Mouse (Mus musculus) heart, postnatal 0 days (tissue): ENCODE results near the gene Prkab2.

Experiments used
- CTCF ChIP-seq: IDR thresholded peaks from 2 replicates; pipeline ENCODE4 v1.5.1; 2016; ENCODE audit warnings: antibody characterized with exemption, control low read depth, low read depth
- EP300 ChIP-seq: IDR thresholded peaks from 2 replicates; pipeline ENCODE4 v1.6.1; 2016; ENCODE audit warnings: antibody characterized with exemption, low read depth

DNA sequence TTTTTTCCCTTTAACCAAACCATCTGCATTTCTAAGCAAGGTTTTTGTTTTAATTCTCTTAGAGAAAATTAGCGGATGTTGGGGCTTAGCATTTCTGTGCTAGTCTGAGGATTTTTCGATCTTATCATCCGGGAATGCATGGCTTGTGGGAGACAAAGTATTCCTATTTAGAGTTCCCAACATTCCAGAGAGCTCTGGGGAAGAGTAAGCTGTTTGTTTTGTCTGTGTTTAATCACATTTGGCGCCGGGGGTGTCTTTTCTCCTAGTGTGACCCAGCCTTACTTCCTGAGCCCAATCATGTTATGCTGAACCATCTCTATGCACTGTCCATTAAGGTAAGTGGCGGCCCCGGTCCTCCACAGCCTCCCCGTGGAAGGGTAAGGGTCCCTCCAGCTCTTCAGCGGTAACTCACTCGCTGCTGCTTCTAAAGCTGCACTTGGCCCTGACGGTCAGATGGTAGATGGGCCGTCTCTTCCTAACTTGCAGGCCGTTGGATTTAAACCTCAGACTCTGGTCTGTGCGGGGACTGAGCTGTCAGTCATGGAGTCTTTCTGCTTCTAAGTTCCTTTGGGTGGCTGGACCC lies 9.2 kb downstream of the Prkab2 start:
- no peak for TF ChIP-seq CTCF
- no peak for TF ChIP-seq EP300
